Mouse (Mus musculus): ENCODE measurements around the gene Wbp11. TPM values are rescaled to one million over a fixed set of nuclear protein-coding genes. Genes with fewer than 3 reads are reported as not detected.

Gene Wbp11
- polyA plus RNA-seq, 1 experiment = 64.0 TPM

- Histone ChIP-seq H3K4me1 (ENCODE audit: control insufficient read depth, insufficient read depth, low read length) (no peaks in the 10 kb centered on the region), H3K27ac (ENCODE audit: insufficient read depth, low read length) (no peak overlapping the region), H3K4me3 (ENCODE audit: insufficient read depth, low read length) (no peak overlapping the region)
- TF ChIP-seq POLR2A (IDR thresholded peaks at IDR 0.05; ENCODE audit: extremely low read depth, insufficient read depth, low read length) = no peak
- no peak for TF ChIP-seq CTCF (IDR thresholded peaks at IDR 0.05; ENCODE audit: extremely low read depth, insufficient read depth, low read length)
Observed at GRCm38 (mm10) chr6:136769859-136770258, 58.2 kb downstream of the Wbp11 start.

- no peak overlapping the region for H3K27ac ChIP-seq (ENCODE audit: insufficient read depth, low read length)
- TF ChIP-seq CTCF (IDR thresholded peaks at IDR 0.05; ENCODE audit: extremely low read depth, insufficient read depth, low read length) (no peak), POLR2A (IDR thresholded peaks at IDR 0.05; ENCODE audit: extremely low read depth, insufficient read depth, low read length) (no peak)
- no peak overlapping the region for H3K4me3 ChIP-seq (ENCODE audit: insufficient read depth, low read length)
- no peaks in the 10 kb centered on the region for H3K4me1 ChIP-seq (ENCODE audit: control insufficient read depth, insufficient read depth, low read length)
Observed at GRCm38 (mm10) chr6:136769143-136769542, 58.9 kb downstream of the Wbp11 start.

DNA sequence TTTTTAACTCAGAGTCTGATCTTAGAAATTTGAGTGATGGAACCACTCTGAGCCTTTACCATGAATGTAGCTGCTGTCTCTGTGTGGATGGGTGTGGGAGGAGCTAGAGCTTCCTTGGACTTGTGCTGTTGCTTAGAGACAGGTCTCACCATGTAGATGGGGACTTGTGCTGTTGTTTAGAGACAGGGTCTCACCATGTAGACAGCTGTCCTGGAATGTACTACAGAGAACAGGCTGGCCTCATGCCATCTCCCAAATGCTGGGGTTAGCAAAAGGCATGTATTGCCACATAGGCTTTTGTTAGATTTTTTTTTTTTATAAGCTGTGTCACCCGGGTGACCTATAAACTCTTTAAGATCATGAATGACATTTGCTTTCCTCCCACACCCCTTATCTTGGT, 64.1 kb downstream of the Wbp11 start:
- Histone ChIP-seq H3K4me3 (ENCODE audit: insufficient read depth, low read length) (no peak overlapping the region), H3K4me1 (ENCODE audit: control insufficient read depth, insufficient read depth, low read length) (no peaks in the 10 kb centered on the region), H3K27ac (ENCODE audit: insufficient read depth, low read length) (no peak overlapping the region)
- TF ChIP-seq POLR2A (IDR thresholded peaks at IDR 0.05; ENCODE audit: extremely low read depth, insufficient read depth, low read length) (no peak), CTCF (IDR thresholded peaks at IDR 0.05; ENCODE audit: extremely low read depth, insufficient read depth, low read length) (no peak)

Other genes with a start within 250 kb of the Wbp11 start
- gene Plbd1, start 166.3 kb downstream of the Wbp11 start, polyA plus RNA-seq (2012; rRNA removed) = 0.17 and 0.19 TPM in 2 replicates
- 0.11 and 0.15 TPM in 2 replicates for gene Gucy2c, start 46.5 kb downstream of the Wbp11 start, polyA plus RNA-seq (2012; rRNA removed)
- gene Hist4h4, start 23.8 kb downstream of the Wbp11 start, polyA plus RNA-seq (2012; rRNA removed) = 0.51 and 1.1 TPM in 2 replicates
- gene H2afj, start 20.0 kb downstream of the Wbp11 start, polyA plus RNA-seq (2012; rRNA removed) = 135 and 139 TPM in 2 replicates
- 1.0 and 1.4 TPM in 2 replicates for gene BC049715, start 607 bp downstream of the Wbp11 start, polyA plus RNA-seq (2012; rRNA removed)
- 6.5 and 8.7 TPM in 2 replicates for gene Smco3, start 7.2 kb upstream of the Wbp11 start, polyA plus RNA-seq (2012; rRNA removed)
- gene Art4, start 29.5 kb upstream of the Wbp11 start, polyA plus RNA-seq (2012; rRNA removed) = 0.06 TPM in 1 of 2 replicates, not detected in the other
- gene Mgp, start 47.6 kb upstream of the Wbp11 start, polyA plus RNA-seq (2012; rRNA removed) = 152 and 207 TPM in 2 replicates
- 0.21 and 0.25 TPM in 2 replicates for gene Erp27, start 93.9 kb upstream of the Wbp11 start, polyA plus RNA-seq (2012; rRNA removed)
- 0.46 and 0.93 TPM in 2 replicates for gene Pde6h, start 95.6 kb upstream of the Wbp11 start, polyA plus RNA-seq (2012; rRNA removed)
- 23.5 and 25.7 TPM in 2 replicates for gene Arhgdib, start 113.7 kb upstream of the Wbp11 start, polyA plus RNA-seq (2012; rRNA removed)

Measured in cortical plate, adult 2 months (tissue).